Mouse (Mus musculus) brain, embryonic 18.5 days (tissue): Measurements from ENCODE around the gene Slfn5.
"Not testable (repeated sequence)": the region's sequence is repeated elsewhere in the genome, so short reads cannot be mapped to it uniquely, and the experiment has no call there.

Experiments used
- DNase-seq: peaks from one replicate; pipeline ENCODE4 v3.0.0-alpha.2; 2012; ENCODE audit warnings: low read depth, low spot score

The Slfn5 gene

DNA sequence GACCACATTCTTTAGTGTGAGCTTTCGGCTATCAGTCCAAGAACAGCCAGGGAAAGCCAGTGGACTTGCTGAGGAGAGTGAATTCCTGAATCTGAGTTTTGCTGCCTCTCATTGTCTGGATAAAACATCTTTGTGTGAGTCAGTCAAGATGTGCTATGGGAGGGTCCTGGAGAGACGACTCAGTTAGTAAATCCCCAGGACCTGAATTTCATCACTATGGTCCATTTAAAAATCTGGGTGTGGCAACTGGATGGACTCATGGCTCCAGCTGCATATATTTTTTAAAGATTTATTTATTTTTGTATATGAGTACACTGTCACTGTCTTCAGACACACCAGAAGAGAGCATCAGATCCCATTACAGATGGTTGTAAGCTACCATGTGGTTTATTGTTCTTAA, 5.5 kb upstream of the Slfn5 start:
- DNase-seq, result no peak

GRCm38 (mm10) chr11:82947457-82947856, 3.7 kb upstream of the Slfn5 start:
- no peak for DNase-seq

DNA sequence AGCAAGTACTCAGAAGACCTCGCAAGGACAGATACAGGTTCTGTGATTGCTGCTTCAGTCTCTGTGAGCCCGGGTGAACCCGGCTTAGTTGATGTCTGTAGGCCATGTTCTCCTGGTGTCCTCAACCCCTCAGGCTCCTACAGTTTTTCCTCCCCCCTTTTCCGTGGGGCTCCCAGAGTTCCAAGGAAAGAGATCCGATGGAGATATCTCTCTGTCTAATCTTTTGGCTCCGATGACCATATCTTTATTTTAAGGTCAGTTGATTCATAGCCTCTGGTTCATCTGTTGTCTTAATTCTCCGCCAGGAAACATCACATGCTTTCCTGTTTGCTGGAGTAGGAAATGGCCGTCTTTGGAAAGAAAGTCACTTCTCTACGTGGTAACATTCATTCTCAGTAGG, 2.1 kb upstream of the Slfn5 start:
- no peak for DNase-seq

- no peak for DNase-seq
These were observed 889 bp downstream of the Slfn5 start for GRCm38 (mm10) chr11:82951865-82952611.

GRCm38 (mm10) chr11:82952612-82953542, 1.7 kb downstream of the Slfn5 start:
- no peak for DNase-seq

GRCm38 (mm10) chr11:82954631-82955030, 3.5 kb downstream of the Slfn5 start:
- no peak for DNase-seq

GRCm38 (mm10) chr11:82956925-82957324, 5.8 kb downstream of the Slfn5 start:
- no peak for DNase-seq

- DNase-seq, result no peak
These were observed 8.5 kb downstream of the Slfn5 start for GRCm38 (mm10) chr11:82959613-82960012.

- DNase-seq, result no peak
These were observed 10.6 kb downstream of the Slfn5 start for GRCm38 (mm10) chr11:82961743-82962142.

DNA sequence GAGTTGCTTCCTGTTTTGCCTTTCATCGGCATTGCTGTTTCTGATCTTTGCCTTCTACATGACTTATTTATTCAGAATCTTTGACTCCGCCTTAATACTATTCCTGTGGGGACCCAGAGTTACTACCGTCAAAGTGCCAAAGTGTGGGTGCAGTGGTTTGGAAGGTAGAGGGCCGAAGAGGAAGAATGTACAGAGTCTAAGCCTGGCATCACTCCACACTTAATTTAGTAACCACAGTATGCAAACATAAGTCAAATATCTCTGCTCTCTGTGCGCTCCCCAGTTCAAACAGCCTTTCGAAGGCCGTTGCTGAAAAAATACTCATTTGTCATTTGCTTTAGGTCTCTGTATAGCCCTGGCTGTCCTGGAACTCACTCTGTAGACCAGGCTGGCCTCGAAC, 11.1 kb downstream of the Slfn5 start:
- DNase-seq, result no peak

DNA sequence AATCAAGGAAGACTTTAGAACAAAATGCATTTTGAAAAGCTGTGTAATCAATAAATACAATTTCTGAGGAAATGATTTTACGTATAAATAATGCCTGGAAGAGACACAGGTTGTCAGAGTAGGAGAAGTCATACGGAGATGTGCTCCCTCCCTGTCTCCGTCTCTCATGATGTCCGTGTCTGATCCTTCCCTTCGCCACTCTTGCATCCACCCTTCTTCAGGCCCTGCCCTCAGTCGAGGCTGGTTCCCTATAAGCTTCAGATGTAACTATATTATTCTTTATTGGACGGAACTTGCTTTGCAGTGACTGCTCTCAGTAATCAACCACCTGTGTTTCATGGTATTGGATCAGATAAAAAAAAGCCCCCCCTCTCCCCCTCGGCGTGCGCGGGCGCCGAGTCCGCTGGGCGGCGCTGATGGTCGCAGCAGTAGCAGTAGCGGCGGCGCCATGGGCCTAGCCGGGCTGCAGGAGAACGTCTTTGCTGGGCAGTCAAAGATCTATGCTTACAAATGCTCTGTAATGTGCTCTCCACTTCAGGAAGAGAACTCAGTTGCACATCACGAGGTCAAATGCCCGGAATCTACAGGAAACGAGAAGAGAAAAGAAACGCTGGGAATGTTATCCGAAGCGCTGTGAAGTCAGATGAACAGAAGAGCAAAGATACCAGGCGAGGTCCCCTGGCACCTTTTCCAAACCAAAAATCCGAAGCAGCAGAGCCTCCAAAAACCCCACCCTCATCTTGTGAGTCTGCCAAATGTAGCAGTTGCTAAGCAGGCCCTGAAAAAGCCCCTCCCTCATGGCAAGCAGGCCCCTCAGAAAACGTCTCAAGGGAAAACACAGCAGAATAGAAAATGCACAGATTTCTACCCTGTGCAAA, 19.8 kb downstream of the Slfn5 start:
- peak; percentile 50 for DNase-seq

DNA sequence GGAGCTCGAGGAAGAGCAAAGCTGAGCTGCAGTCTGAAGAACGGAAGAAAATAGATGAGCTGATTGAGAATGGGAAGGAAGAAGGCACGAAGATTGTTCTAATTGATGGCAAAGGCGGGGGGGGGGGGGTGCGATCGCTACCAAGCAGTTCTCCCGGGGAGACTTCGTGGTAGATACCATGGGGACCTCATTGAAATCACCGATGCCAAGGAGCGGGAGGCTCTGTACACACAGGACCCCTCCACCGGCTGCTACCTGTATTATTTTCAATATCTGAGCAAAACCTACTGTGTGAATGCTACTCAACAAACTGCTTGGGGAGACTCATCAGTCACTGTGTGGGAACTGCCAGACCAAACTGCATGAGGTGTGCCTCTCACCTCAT, 20.4 kb downstream of the Slfn5 start:
- DNase-seq, result no peak

- DNase-seq, result no peak
These were observed 22.8 kb downstream of the Slfn5 start for GRCm38 (mm10) chr11:82973916-82974315.

DNA sequence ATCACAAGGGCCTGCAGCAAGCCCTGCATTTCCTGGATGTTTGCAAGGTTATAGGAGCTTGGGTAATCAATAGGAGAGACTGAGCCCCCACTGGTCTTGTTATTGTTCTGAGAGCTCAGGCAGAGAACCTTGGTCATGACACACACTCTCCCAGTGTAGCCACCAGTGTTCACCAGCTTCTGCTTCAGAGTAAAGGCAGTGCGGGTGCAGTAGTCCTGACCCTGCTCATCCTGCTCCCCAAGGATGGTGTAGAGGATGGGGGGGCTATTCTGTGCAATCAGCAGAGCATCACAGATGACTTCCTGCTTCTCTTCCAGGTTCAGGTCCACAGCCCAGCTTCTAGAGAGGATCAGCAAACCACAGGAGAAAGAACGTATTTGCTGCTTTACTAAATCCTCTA, 31.3 kb downstream of the Slfn5 start:
- DNase-seq, result not testable (repeated sequence)

DNA sequence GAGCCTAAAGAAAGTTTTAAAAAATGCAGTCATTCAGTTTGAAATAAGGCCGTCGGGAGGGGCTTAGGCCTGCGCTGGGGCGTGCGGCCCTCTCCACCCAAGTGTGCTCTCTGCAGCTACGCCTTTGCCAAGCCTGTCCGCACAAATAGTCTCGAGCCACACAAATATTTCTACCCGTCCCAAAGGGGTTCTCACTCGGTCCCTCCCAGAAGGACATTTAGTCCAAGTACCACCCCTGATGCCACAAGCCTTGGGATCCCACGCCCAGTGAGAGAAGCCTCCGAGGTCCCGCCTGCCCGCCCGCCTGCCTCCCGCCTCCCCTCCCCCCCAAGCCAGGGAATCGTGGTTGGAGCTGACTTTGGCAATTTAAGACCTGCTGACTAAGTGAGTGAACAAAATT, 32.0 kb downstream of the Slfn5 start:
- DNase-seq, result no peak

DNA sequence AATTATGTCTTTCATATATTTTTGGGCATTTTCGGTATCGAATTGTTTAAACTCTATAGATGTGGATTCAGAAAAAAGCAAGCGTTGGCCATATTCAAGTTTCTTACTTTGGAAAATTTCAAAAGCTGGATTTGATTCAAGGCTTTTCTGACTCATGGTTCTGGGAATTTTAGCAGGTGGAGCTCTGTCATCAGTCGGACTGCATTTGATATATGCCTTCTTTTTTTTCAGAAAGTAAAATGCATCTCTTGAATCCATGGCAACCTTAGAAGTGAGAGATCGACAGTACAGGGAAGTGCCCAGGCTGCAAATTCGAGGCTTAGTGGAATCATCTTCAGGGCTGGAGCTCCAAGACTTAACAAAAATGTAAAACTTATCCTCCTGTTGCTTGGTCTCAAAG, 36.5 kb downstream of the Slfn5 start:
- no peak for DNase-seq

- no peak for DNase-seq
These were observed 38.2 kb downstream of the Slfn5 start for GRCm38 (mm10) chr11:82989357-82989756.

DNA sequence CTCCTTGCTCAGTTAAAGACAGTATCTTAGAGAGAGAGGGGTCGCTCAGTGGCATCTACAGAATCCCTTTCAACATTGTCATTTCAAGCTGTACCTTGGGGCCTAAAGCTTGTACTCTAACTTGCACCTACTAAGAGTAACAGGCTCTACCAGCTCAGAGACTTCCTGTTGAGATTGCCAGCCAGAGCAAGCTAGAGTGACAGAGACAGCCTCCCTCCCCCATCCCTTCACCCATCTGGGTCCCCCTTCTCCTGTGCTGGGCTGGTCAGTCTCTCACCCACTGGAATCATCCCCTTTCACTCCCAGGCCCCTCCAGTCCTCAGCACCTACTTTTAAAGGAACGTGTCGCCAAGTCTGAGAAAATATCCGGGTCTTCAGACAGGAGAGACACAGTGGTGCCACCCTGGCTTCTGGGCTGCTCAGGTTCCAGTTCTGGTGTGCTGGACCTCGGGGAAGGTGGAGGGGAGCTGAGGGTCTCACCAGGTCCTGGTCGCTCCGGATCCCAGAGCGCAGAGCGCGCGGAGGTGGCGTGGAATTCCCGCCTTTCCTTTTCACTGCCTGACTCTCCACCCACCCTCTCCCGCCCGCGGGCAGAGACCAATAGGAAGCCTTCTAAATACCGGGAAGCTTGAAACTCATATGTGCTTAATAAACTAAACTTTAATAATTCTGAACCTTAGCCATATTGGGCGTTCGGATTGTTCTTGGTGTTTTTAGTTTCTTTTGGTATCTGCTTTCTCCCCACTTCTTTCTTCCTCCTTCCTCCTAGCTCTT, 39.6 kb downstream of the Slfn5 start:
- not testable (repeated sequence) for DNase-seq

- no peak for DNase-seq
These were observed 40.5 kb downstream of the Slfn5 start, which contains the start of gene Slfn9 for GRCm38 (mm10) chr11:82991469-82992166. TSS of gene Slfn9 (minus strand) at chr11:82991830.

GRCm38 (mm10) chr11:83013356-83013755, 62.2 kb downstream of the Slfn5 start:
- no peak for DNase-seq
